Mouse (Mus musculus) liver, embryonic 14.5 days (tissue): ENCODE results near the gene Socs3.

ENCODE experiments used
- CTCF ChIP-seq: IDR thresholded peaks from 2 replicates; pipeline ENCODE4 v1.5.1; 2016; ENCODE audit warnings: antibody characterized with exemption, low read depth, control low read depth
- EP300 ChIP-seq: IDR thresholded peaks from 2 replicates; pipeline ENCODE4 v1.6.1; 2016; ENCODE audit warnings: antibody characterized with exemption, low read depth

DNA sequence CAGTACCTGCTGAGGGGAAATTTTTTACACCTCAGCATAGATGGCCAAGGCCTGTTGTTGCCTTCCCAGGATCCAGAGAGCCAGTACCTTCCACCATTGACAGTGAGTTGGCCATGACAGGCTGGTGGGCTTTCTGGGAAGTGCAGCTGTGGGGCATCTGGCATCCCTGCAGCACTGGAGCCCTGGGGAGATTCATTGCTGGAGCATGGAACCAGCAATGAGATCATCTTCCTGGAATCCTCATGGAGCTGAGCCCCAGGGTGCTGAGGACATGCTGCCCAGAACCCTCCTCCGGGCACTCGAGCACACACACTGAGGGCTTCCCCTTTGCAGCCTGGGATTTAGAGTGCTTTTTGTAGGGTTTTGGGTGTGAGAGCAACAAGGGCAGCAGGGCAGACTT, 25.4 kb upstream of the Socs3 start:
- no peak for TF ChIP-seq CTCF
- no peak for TF ChIP-seq EP300
